Mouse (Mus musculus) forebrain, embryonic 14.5 days (tissue): ENCODE results near the gene Ccnk. TPM values are rescaled to one million over a fixed set of nuclear protein-coding genes. Genes with fewer than 3 reads are reported as not detected.

Experiments
- ATAC-seq: fragments of 200-750 bp; cut with Nextera tagmentation; 2 replicates; pipeline ENCODE4 v1.8.0; 2017; ENCODE audit warnings: mild to moderate bottlenecking, moderate library complexity
- DNase-seq: peaks from one replicate; pipeline ENCODE4 v3.0.0-alpha.2; 2015; ENCODE audit warnings: low spot score
- H3K27ac ChIP-seq: fragments of 300-500 bp; sonication (generic); 2 replicates; pipeline ENCODE4 v1.5.1; 2014; ENCODE audit warnings: low read depth, mild to moderate bottlenecking, control low read depth, low read length, moderate library complexity
- H3K27me3 ChIP-seq: fragments of 300-500 bp; sonication (generic); replicated peaks from 2 replicates; pipeline ENCODE4 v1.6.1; 2014; ENCODE audit warnings: low read length, control low read depth, mixed read lengths; ENCODE audit not compliant: control insufficient read depth, insufficient read depth
- H3K36me3 ChIP-seq: fragments of 300-500 bp; sonication (generic); 2 replicates; pipeline ENCODE4 v1.6.1; 2014; ENCODE audit warnings: low read length, control low read depth; ENCODE audit not compliant: control insufficient read depth, insufficient read depth
- H3K4me1 ChIP-seq: fragments of 300-500 bp; sonication (generic); 2 replicates; pipeline ENCODE4 v1.6.1; 2014; ENCODE audit warnings: antibody characterized with exemption, low read length, control low read depth; ENCODE audit not compliant: control insufficient read depth, insufficient read depth
- H3K4me2 ChIP-seq: fragments of 300-500 bp; sonication (generic); 2 replicates; pipeline ENCODE4 v1.6.1; 2014; ENCODE audit warnings: mild to moderate bottlenecking, control low read depth, low read length
- H3K4me3 ChIP-seq: fragments of 300-500 bp; sonication (generic); 2 replicates; pipeline ENCODE4 v1.5.1; 2014; ENCODE audit warnings: low read depth, low read length, control low read depth
- H3K9ac ChIP-seq: fragments of 300-500 bp; sonication (generic); 2 replicates; pipeline ENCODE4 v1.6.1; 2014; ENCODE audit warnings: mild to moderate bottlenecking, low read length, control low read depth, moderate library complexity
- H3K9me3 ChIP-seq: fragments of 300-500 bp; sonication (generic); replicated peaks from 2 replicates; pipeline ENCODE4 v1.6.1; 2016; ENCODE audit warnings: low read length, control low read depth, mixed read lengths; ENCODE audit not compliant: control insufficient read depth
- WGBS: fragments of 180-500 bp; shearing (Covaris S2); extraction: QIAGEN DNeasy Blood & Tissue Kit; methylation state at CpG from one replicate; pipeline ENCODE4 v1.1.7; 2014; 5-methylcytosine and 5-hydroxymethylcytosine counted together
- polyA plus RNA-seq: library from polyadenylated mRNA; unstranded; fragments of >200 nt; fragmentation: Nextera tagmentation; extraction: Ambion mirVana; gene quantifications from 2 replicates; pipeline ENCODE4 v1.2.1, GENCODE M21; 2014

Gene Ccnk
- 8.4 and 10.7 TPM in 2 replicates for polyA plus RNA-seq

DNA sequence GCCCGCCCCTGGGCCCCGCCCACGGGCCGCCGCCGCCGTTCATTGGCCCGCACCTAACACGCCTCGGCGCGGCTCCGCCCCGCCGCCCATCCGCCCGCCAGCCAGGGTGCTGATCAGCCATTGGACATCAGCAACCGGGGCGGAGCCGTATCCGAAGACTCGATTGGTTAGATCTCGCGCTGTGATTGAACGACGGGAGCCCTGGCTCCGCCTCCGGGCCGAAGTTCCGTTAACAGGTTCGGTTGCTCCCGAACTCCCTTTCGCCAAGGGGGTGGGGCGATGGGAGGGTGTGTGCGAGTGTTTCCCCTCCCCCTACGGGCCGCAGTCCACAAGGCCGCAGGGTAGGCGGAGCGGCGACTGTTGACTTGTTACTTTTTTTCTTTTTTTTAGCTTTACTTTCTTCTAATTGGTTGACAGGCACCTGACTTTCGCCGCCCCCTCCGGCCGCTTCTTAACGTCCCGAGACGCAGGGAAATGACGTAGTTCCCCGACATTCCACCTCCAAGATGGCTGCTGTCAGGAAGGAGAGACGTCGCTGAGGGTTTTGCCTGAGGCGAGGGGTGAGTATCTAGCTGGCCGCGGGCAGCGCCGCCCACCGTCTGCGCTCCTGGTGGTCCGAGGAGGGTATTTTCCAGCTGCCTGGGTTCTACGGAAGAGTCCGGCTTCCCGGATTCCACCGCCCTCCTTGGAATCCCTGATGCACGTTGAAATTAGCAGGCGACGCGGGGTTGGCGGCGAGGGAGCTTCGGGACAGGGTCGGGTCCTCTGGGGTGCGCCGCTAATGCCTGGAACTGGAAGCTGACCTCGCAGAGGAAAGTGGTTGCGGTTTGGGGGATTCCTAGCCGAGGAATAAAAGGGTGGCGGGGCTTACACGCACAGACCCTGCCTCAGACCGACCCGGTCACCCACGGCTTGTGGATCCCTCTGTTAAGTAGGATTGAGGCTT is at the start of gene Ccnk:
Gene Ccnk, plus strand, starts transcription at position 259 of the 946 bp plus-strand sequence.
- H3K27me3 ChIP-seq: no peaks in the 10 kb centered on the region
- H3K9ac ChIP-seq: peak within 1 kb of the TSS; percentile 89
- peak; percentile 98 for ATAC-seq
- H3K27ac ChIP-seq: peak within 1 kb of the TSS; percentile 85
- DNase-seq: peak; percentile 100
- H3K4me3 ChIP-seq: peak within 1 kb of the TSS; percentile 97
- peak within 1 kb of the TSS; percentile 96 for H3K4me2 ChIP-seq
- no peaks in the 10 kb centered on the region for H3K9me3 ChIP-seq
- under 1% methylated on average over 79 of the region's 82 CpGs for WGBS
- H3K36me3 ChIP-seq: peaks cover 30% of the 10 kb centered on the region
- H3K4me1 ChIP-seq: peaks cover 16% of the 10 kb centered on the region

DNA sequence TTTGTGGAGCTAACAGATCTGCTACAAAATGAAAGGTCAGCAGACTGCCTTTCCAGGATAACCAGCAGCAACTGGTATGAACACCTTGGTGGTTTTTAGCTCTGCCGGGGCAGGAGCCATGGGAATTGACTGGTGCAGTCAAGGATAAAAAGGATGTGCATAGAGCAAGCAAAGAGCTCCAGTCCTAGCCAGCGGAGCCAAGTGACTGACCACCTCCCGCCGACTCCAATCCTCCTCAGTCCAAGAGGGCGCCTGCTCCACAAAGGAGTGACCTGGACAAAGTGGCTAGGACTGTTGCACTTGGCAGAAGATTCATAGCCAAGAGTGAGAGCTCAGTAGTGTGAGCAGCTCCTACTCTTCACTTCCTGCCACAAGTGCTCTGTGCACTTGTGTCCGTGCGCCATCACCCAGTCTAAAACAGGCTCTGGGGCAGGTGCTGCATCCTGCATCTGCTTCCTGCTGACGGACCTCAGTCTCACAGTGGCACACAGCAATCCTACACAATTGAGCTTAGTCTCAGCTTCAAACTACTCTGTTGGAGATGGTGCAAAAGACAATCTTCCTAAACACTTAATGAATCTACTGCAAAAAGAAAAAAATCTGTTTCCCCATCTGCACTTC is 46.8 kb upstream of the Ccnk start:
- Histone ChIP-seq H3K4me2 (no peak overlapping the region), H3K27ac (no peak overlapping the region)
- ATAC-seq: no peak

DNA sequence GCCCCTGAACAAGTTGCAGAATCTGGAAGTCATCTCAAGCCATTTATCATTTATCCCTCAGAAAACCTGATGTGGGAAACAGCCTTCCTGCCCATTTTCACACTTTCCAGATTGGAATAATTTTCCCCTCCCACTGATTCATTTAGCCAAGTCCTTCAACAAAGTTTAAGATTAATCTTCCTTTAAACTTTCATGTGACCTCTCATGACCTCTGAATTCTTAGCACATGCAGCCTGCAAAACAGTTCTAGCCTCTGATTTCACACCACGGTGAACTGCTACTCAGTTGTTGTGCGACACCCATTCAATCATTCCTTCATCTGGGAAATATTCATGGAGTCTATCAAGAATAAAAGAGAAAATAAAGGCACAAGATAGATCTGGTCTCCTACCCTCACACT is 46.2 kb upstream of the Ccnk start:
- DNase-seq: no peak
- 94% methylated on average over 2 of the region's 2 CpGs for WGBS
- no peak overlapping the region for H3K9ac ChIP-seq
- no peak overlapping the region for H3K4me2 ChIP-seq
- peaks cover 16% of the 10 kb centered on the region; the same call in 1 of the 2 replicates for H3K36me3 ChIP-seq
- ATAC-seq: no peak
- H3K27me3 ChIP-seq: no peaks in the 10 kb centered on the region
- no peaks in the 10 kb centered on the region; the same call in 1 of the 2 replicates for H3K4me1 ChIP-seq
- no peak overlapping the region for H3K27ac ChIP-seq
- H3K9me3 ChIP-seq: no peaks in the 10 kb centered on the region
- no peak overlapping the region for H3K4me3 ChIP-seq

More for the DNA sequence above, 46.8 kb upstream of the Ccnk start:
- Histone ChIP-seq H3K36me3 (peaks cover 20% of the 10 kb centered on the region; the same call in 1 of the 2 replicates), H3K4me3 (no peak overlapping the region), H3K4me1 (no peaks in the 10 kb centered on the region; the same call in 1 of the 2 replicates), H3K9me3 (no peaks in the 10 kb centered on the region), H3K27me3 (no peaks in the 10 kb centered on the region), H3K9ac (no peak overlapping the region)
- 88% methylated on average over 8 of the region's 8 CpGs for WGBS
- no peak for DNase-seq

DNA sequence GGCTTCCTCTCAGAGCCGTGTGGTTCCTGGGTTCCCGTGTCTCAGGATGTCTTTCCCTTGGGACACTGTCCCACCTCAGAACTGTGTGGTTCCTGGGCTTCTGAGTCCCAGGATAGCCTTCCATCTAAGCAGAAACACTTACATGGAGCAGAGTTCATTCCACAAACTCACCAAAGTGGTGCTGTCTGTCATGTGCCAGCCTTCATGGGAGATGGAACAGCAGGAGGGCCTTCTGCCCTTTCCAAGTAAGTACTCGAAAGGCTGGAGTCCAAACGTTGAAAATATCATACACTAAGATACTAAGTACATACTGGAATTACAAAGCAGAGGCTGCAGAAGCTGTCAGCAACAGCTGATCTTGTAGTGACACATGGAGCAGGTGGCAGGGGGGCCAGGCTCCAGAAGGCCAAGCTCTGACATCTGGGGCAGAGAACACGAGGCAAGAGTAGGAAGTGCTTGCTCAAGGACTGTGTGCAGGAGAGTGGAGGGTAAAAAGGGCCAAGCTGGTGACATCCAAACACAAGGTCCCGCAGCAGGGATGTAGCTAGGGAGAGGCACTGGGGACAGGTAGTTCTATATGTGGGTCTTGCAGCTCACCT is 43.7 kb upstream of the Ccnk start:
- WGBS: 86% methylated on average over 6 of the region's 6 CpGs
- H3K27ac ChIP-seq: no peak overlapping the region
- H3K9me3 ChIP-seq: no peaks in the 10 kb centered on the region
- no peaks in the 10 kb centered on the region; the same call in 1 of the 2 replicates for H3K4me1 ChIP-seq
- H3K4me2 ChIP-seq: no peak overlapping the region
- no peak overlapping the region for H3K4me3 ChIP-seq
- no peak for ATAC-seq
- peaks cover 11% of the 10 kb centered on the region; the same call in 1 of the 2 replicates for H3K36me3 ChIP-seq
- no peak overlapping the region for H3K9ac ChIP-seq
- no peak for DNase-seq
- H3K27me3 ChIP-seq: no peaks in the 10 kb centered on the region

DNA sequence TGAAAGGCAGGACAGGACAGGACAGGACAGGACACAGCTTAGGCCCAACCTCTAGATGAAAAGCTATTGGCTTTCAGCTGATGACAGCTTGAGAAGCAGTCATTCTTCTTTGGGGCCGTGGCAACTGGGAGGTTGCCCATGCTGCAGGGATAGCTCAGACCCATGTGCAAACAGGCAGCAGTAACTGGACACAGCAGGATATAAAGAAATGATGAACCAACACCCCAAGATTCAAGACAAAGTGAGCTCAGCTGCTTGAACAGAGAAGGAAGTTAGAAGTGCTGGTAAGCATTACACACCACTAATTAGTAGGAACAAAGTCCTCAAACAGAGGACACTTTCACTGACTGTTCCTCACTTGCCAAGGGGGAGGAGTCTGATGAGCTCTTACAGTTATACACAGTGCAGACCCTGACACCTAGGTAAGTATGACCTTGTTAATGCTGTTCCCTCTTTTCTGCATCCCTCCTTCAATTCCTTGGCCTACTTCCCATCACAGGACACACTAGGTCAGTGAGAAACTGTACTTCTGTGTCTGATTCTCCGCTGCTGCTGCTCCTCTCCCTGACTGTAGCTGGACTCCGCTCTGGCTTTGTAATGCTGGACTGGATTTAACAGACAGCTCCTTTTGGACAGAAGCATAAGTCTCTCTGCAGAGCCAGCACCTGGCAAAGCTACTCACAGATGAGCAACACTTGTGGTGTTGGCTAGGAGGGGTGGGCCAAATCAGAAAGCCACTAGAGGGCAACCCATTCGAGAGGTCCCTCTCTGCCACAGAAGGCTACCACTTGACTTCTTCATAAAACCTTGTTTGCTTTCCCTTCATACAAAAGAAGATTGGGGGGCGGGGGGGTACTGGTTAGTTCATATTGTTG is 35.5 kb upstream of the Ccnk start:
- Histone ChIP-seq H3K36me3 (peaks cover 9% of the 10 kb centered on the region; the same call in 1 of the 2 replicates), H3K27me3 (no peaks in the 10 kb centered on the region), H3K4me1 (no peaks in the 10 kb centered on the region), H3K9ac (no peak overlapping the region), H3K27ac (no peak overlapping the region), H3K4me2 (no peak overlapping the region), H3K4me3 (no peak overlapping the region), H3K9me3 (no peaks in the 10 kb centered on the region)
- DNase-seq (no peak), ATAC-seq (no peak)
- WGBS: 88% methylated on average over 5 of the region's 5 CpGs

DNA sequence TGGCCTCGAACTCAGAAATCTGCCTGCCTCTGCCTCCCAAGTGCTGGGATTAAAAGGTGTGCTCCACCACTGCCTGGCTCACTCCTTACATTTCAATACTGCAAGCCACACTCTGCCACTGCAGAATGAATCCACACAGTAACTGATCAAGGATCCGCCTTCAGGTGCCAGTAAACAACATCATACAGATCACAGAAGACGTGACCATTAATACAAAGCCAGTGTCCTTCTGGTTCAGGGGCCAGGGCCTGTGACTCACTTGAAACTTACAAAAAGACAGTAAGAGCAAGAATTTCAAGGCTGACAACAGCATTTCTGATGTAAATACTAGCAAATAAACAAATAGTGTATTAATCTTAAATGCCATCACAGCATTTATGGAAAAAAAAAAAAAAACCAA is 34.2 kb upstream of the Ccnk start:
- ATAC-seq: no peak
- no peak overlapping the region for H3K27ac ChIP-seq
- no peak for DNase-seq
- H3K27me3 ChIP-seq: no peaks in the 10 kb centered on the region
- no peak overlapping the region for H3K4me2 ChIP-seq
- no peaks in the 10 kb centered on the region for H3K4me1 ChIP-seq
- H3K4me3 ChIP-seq: no peak overlapping the region
- peaks cover 12% of the 10 kb centered on the region; the same call in 1 of the 2 replicates for H3K36me3 ChIP-seq
- no peaks in the 10 kb centered on the region for H3K9me3 ChIP-seq
- no peak overlapping the region for H3K9ac ChIP-seq
- 96% methylated on average over 3 of the region's 3 CpGs for WGBS

DNA sequence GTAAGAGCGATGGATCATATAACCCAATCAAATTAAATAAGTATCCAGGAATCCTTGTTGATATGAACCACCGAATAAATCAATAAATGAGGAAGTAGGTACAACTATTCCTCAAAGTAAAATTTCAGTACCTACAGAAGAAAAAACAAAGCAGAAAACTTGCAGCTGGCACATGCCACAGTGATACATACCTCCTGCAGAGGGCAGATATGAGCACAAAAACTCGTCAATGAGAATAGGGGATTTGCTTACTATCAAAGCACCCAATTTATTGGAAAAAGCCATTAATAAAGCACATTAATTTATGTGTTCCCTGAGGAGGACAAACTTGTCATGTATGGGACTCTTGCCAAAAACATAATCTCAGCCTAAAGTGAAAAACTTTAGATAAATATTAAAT is 29.6 kb upstream of the Ccnk start:
- ATAC-seq (no peak), DNase-seq (peak; percentile 33)
- Histone ChIP-seq H3K27me3 (no peaks in the 10 kb centered on the region), H3K9me3 (no peaks in the 10 kb centered on the region), H3K27ac (no peak overlapping the region), H3K4me2 (no peak overlapping the region), H3K36me3 (peaks cover 13% of the 10 kb centered on the region), H3K4me3 (no peak overlapping the region), H3K4me1 (no peaks in the 10 kb centered on the region), H3K9ac (no peak overlapping the region)
- WGBS: 77% methylated on average over 3 of the region's 3 CpGs

DNA sequence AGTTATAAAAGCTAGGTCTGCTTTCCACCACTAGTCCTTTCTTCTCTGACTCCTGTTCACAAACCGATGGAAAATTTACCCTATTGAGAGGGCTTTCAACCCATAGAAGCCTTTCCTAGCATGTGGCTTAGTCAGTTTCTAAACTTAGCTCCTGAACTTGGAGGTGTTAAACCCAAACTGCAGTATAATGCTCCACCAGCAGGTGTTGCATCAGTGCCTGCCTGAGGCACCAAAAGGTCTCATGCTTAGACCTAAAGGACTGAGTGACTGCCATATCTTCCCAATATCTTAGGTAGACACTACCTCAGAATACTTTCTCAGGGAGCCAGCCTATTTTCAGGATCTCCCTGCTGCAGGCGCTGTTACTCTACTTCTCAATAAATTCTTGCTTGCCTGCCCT is 26.6 kb upstream of the Ccnk start:
- WGBS: 96% methylated on average over 2 of the region's 2 CpGs
- H3K4me2 ChIP-seq: no peak overlapping the region
- DNase-seq (no peak), ATAC-seq (no peak)
- H3K4me1 ChIP-seq: no peaks in the 10 kb centered on the region
- H3K9ac ChIP-seq: no peak overlapping the region
- no peak overlapping the region for H3K27ac ChIP-seq
- no peaks in the 10 kb centered on the region for H3K9me3 ChIP-seq
- H3K4me3 ChIP-seq: no peak overlapping the region
- peaks cover 34% of the 10 kb centered on the region for H3K36me3 ChIP-seq
- H3K27me3 ChIP-seq: no peaks in the 10 kb centered on the region
